Mouse (Mus musculus) heart, postnatal 0 days (tissue): ENCODE data around the gene Irf2. TPM values are rescaled to one million over a fixed set of nuclear protein-coding genes. Genes with fewer than 3 reads are reported as not detected.

Source experiments
- ATAC-seq: fragments of 200-750 bp; cut with Nextera tagmentation; 2 replicates; pipeline ENCODE4 v1.8.0; 2017; ENCODE audit warnings: low read depth, moderate number of reproducible peaks, moderate library complexity; ENCODE audit not compliant: insufficient read depth
- DNase-seq: peaks from one replicate; pipeline ENCODE4 v3.0.0-alpha.2; 2016; ENCODE audit warnings: low spot score
- H3K27ac ChIP-seq: fragments of 300-500 bp; sonication (generic); 2 replicates; pipeline ENCODE4 v1.5.1; 2014; ENCODE audit warnings: low read depth, mild to moderate bottlenecking
- H3K27me3 ChIP-seq: fragments of 300-500 bp; sonication (generic); 2 replicates; pipeline ENCODE4 v1.6.1; 2014; ENCODE audit warnings: low read length, mixed read lengths; ENCODE audit not compliant: control insufficient read depth, insufficient read depth
- H3K36me3 ChIP-seq: fragments of 300-500 bp; sonication (generic); replicated peaks from 2 replicates; pipeline ENCODE4 v1.6.1; 2014; ENCODE audit warnings: low read length, mixed read lengths; ENCODE audit not compliant: control insufficient read depth, insufficient read depth
- H3K4me1 ChIP-seq: fragments of 300-500 bp; sonication (generic); 2 replicates; pipeline ENCODE4 v1.6.1; 2014; ENCODE audit warnings: antibody characterized with exemption; ENCODE audit not compliant: control insufficient read depth, insufficient read depth
- H3K4me2 ChIP-seq: fragments of 300-500 bp; sonication (generic); 2 replicates; pipeline ENCODE4 v1.6.1; 2014; ENCODE audit warnings: low read depth, mild to moderate bottlenecking, low read length, moderate library complexity
- H3K4me3 ChIP-seq: fragments of 300-500 bp; sonication (generic); 2 replicates; pipeline ENCODE4 v1.5.1; 2014; ENCODE audit warnings: low read depth, low read length
- H3K9ac ChIP-seq: fragments of 300-500 bp; sonication (generic); replicated peaks from 2 replicates; pipeline ENCODE4 v1.6.1; 2014; ENCODE audit warnings: low read depth, low read length, mixed read lengths
- H3K9me3 ChIP-seq: fragments of 300-500 bp; sonication (generic); replicated peaks from 2 replicates; pipeline ENCODE4 v1.6.1; 2016; ENCODE audit warnings: low read length; ENCODE audit not compliant: control insufficient read depth
- CTCF ChIP-seq: IDR thresholded peaks from 2 replicates; pipeline ENCODE4 v1.5.1; 2016; ENCODE audit warnings: antibody characterized with exemption, control low read depth, low read depth
- EP300 ChIP-seq: IDR thresholded peaks from 2 replicates; pipeline ENCODE4 v1.6.1; 2016; ENCODE audit warnings: antibody characterized with exemption, low read depth
- WGBS: fragments of 180-500 bp; shearing (Covaris S2); extraction: QIAGEN DNeasy Blood & Tissue Kit; methylation state at CpG from one replicate; pipeline ENCODE4 v1.1.7; 2014; 5-methylcytosine and 5-hydroxymethylcytosine counted together
- polyA plus RNA-seq: library from polyadenylated mRNA; unstranded; fragments of >200 nt; fragmentation: Nextera tagmentation; extraction: Ambion mirVana; gene quantifications from 2 replicates; pipeline ENCODE4 v1.2.1, GENCODE M21; 2015
- total RNA-seq: library from RNA; depleted of rRNA; stranded (reverse); fragments of >200 nt; gene quantifications from 2 replicates; pipeline ENCODE4 v1.2.3, GENCODE M21; 2014; ENCODE audit warnings: low replicate concordance

The Irf2 gene
- total and polyA plus RNA-seq, 2 experiments from 2014 or later = 4.6 to 22.2 TPM

DNA sequence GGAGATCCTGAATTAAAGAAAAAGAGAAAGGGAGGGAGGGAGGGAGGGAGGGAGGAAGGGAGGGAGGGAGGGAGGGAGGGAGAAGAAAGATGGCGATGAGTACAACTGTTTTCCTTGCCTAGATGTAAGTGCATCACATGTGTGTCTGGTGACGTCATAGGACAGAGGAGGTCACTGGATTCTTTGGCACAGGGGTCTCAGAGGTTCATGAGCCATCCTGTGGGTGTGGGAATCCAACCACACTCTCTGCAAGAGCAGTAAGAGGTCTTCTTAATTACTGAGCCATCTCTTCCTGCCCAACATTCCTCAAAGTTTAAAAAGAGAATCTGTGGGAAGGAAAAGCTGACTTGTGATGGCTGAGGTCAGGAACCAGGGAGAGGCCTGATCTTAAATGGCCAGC, 28.0 kb upstream of the Irf2 start:
- TF ChIP-seq EP300 (no peak), CTCF (no peak)
- WGBS = 45% methylated on average over 2 of the region's 2 CpGs
- Histone ChIP-seq H3K27me3 (no peaks in the 10 kb centered on the region), H3K4me2 (no peak overlapping the region), H3K27ac (no peak overlapping the region), H3K9me3 (no peaks in the 10 kb centered on the region), H3K4me1 (peaks cover 12% of the 10 kb centered on the region; the same call in 1 of the 2 replicates), H3K4me3 (no peak overlapping the region), H3K9ac (no peak overlapping the region), H3K36me3 (no peaks in the 10 kb centered on the region)
- DNase-seq (no peak), ATAC-seq (no peak)

GRCm38 (mm10) chr8:46713178-46713577, 26.4 kb upstream of the Irf2 start:
- ATAC-seq (no peak), DNase-seq (no peak)
- H3K4me1 ChIP-seq = peaks cover 12% of the 10 kb centered on the region; the same call in 1 of the 2 replicates
- H3K27ac ChIP-seq = no peak overlapping the region
- 86% methylated on average over 11 of the region's 11 CpGs for WGBS
- no peaks in the 10 kb centered on the region for H3K27me3 ChIP-seq
- no peaks in the 10 kb centered on the region for H3K9me3 ChIP-seq
- no peak overlapping the region for H3K4me2 ChIP-seq
- no peak for TF ChIP-seq EP300
- no peak for TF ChIP-seq CTCF
- no peak overlapping the region for H3K9ac ChIP-seq
- H3K36me3 ChIP-seq = no peaks in the 10 kb centered on the region
- no peak overlapping the region for H3K4me3 ChIP-seq

GRCm38 (mm10) chr8:46713844-46714243, 25.7 kb upstream of the Irf2 start:
- H3K27me3 ChIP-seq = no peaks in the 10 kb centered on the region
- ATAC-seq (no peak; the same call in 1 of the 2 replicates), DNase-seq (no peak)
- WGBS = 46% methylated on average over 6 of the region's 6 CpGs
- H3K4me3 ChIP-seq = no peak overlapping the region
- no peaks in the 10 kb centered on the region for H3K9me3 ChIP-seq
- no peaks in the 10 kb centered on the region for H3K36me3 ChIP-seq
- TF ChIP-seq EP300 = no peak
- TF ChIP-seq CTCF = no peak
- H3K4me1 ChIP-seq = peaks cover 12% of the 10 kb centered on the region; the same call in 1 of the 2 replicates
- no peak overlapping the region for H3K9ac ChIP-seq
- peak overlapping the region; percentile 30; the same call in 1 of the 2 replicates for H3K4me2 ChIP-seq
- H3K27ac ChIP-seq = no peak overlapping the region

GRCm38 (mm10) chr8:46714400-46714799, 25.1 kb upstream of the Irf2 start:
- H3K4me3 ChIP-seq = no peak overlapping the region
- no peak for DNase-seq
- no peaks in the 10 kb centered on the region for H3K36me3 ChIP-seq
- no peak overlapping the region for H3K4me2 ChIP-seq
- no peak overlapping the region for H3K9ac ChIP-seq
- 42% methylated on average over 3 of the region's 3 CpGs for WGBS
- H3K9me3 ChIP-seq = no peaks in the 10 kb centered on the region
- TF ChIP-seq CTCF (no peak), EP300 (no peak)
- no peak overlapping the region for H3K27ac ChIP-seq
- H3K27me3 ChIP-seq = no peaks in the 10 kb centered on the region
- H3K4me1 ChIP-seq = peaks cover 12% of the 10 kb centered on the region; the same call in 1 of the 2 replicates
- no peak for ATAC-seq

GRCm38 (mm10) chr8:46716477-46716876, 23.1 kb upstream of the Irf2 start:
- TF ChIP-seq CTCF (no peak), EP300 (no peak)
- Histone ChIP-seq H3K9me3 (no peaks in the 10 kb centered on the region), H3K9ac (no peak overlapping the region), H3K36me3 (no peaks in the 10 kb centered on the region), H3K27me3 (no peaks in the 10 kb centered on the region), H3K4me3 (no peak overlapping the region), H3K4me1 (peaks cover 12% of the 10 kb centered on the region; the same call in 1 of the 2 replicates), H3K27ac (no peak overlapping the region), H3K4me2 (no peak overlapping the region)
- ATAC-seq (no peak), DNase-seq (no peak)
- WGBS = 52% methylated on average over 11 of the region's 11 CpGs

DNA sequence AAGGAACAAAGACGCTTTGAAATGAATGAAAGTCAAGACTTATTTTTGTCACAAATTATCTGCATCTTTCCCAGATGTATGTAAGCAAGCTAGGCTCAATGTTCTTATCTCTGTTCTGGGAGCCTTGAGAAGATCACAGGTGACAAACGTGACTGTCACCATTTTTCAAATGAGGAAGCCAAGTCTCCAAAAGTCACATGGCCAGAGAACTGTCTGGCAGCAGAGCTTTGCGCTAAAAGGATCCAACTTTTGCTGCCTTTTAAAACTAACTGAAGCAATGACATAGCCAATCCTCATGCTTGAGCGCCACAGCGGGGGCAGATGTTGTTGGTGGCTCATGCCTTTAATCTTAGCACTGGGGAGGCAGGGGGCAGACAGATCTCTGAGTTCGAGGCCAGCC, 22.4 kb upstream of the Irf2 start:
- ATAC-seq = no peak
- Histone ChIP-seq H3K36me3 (no peaks in the 10 kb centered on the region), H3K4me1 (peaks cover 12% of the 10 kb centered on the region; the same call in 1 of the 2 replicates), H3K9ac (no peak overlapping the region), H3K27ac (no peak overlapping the region), H3K9me3 (no peaks in the 10 kb centered on the region), H3K4me2 (no peak overlapping the region), H3K4me3 (no peak overlapping the region), H3K27me3 (no peaks in the 10 kb centered on the region)
- WGBS = 50% methylated on average over 6 of the region's 6 CpGs
- no peak for DNase-seq
- TF ChIP-seq CTCF (no peak), EP300 (no peak)
